Mouse (Mus musculus): ENCODE measurements around the gene Slc8a3.
"Not testable (repeated sequence)": the region's sequence is repeated elsewhere in the genome, so short reads cannot be mapped to it uniquely, and the experiment has no call there.

The Slc8a3 gene

DNA sequence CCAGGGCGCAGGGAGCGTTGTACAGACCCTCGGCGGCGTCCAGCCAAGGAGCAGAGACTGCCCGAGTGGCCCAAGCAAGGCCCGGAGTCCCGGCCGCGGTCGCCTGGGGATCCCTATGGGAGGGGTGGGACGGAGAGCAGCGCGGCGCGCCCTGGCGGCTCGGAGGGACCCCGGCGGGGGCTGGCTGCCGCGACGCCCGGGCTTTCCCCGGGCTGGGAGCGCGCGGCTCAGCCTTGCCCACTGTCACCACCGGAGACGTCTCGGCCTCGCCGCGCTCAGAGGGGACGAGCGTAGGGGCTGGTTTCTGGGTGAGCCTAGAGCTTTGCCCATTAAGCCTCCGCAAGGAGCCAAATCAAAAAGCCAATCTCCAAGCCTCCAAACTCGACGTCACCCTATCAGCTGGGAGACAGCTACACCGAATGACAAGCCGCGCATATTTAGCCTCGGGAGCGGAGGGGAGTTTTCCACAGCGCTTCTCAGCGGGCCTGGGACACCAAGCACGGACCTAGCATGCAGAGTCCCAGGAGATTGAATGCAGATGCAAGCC, at the start of gene Slc8a3:
Gene Slc8a3, minus strand, starts transcription at position 306 of the 547 bp plus-strand sequence.
- in situ Hi-C loops (cut with MboI; ENCODE audit: low pct_unique_long_range_greater_than_20kb in 1 of 2, low sequenced_read_pairs in 2 of 2, unreplicated experiment in 1 of 2) = no loop called here

- in situ Hi-C loops (cut with MboI; ENCODE audit: low pct_unique_long_range_greater_than_20kb in 1 of 2, low sequenced_read_pairs in 2 of 2, unreplicated experiment in 1 of 2) = not testable (repeated sequence)
These were observed 46.4 kb upstream of the Slc8a3 start, which contains the start of gene Gm4787 for GRCm38 (mm10) chr12:81379364-81379763. Gene Gm4787, minus strand, starts transcription at chr12:81379464.

DNA sequence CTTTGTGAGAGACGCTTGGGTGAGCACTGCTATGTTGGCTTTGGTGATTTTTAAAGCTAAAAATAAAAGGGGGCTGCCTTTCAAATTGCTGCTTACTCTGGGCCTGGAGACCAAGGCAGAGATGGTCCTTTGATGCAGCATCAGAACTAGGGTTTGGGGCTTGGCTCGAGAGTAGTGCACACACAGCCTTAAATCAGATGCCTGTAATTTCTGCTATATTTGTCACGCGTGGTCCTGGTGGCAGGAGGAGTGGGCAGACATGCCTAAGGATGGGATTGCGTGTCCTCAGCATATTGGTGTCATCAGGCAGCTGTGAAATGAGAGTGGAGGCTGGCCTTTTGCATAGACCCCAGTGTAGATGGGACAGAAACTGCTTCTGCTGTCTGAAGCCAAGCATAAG, 861 bp upstream of the Slc8a3 start:
- in situ Hi-C loops (cut with MboI; ENCODE audit: low pct_unique_long_range_greater_than_20kb in 1 of 2, low sequenced_read_pairs in 2 of 2, unreplicated experiment in 1 of 2) = no loop called here

- in situ Hi-C loops (cut with MboI; ENCODE audit: low pct_unique_long_range_greater_than_20kb in 1 of 2, low sequenced_read_pairs in 2 of 2, unreplicated experiment in 1 of 2) = no loop called here
These were observed 774 bp downstream of the Slc8a3 start for GRCm38 (mm10) chr12:81331937-81332874.

DNA sequence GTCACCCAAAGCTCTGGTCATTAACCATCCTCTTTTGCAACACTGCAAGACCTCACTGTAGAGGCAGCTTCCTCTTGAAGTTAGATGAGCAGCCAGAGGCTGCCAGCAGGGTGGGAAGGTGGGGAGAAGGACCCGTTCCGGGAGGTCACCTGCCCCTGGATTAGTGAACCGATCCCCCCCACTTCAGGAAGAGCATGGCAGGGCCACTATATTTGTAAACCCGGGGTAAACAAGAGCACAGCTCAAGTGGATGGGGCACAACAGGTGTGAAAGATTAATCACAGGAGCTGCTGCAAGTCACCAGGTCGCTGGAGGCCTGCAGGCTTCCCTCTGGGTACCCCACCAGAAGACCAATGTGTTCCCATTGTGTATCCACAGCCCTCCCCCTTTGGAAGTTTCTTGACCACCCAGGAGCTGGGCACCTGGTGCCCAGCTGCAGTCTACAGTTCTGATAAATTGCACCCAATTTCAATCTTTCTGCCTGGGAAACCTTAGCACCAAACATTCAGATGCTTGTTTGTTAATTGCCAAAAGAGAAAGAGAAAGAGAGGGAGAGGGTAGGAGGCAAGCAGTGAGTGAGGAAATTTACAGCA, 1.8 kb downstream of the Slc8a3 start:
- in situ Hi-C loops (cut with MboI; ENCODE audit: low pct_unique_long_range_greater_than_20kb in 1 of 2, low sequenced_read_pairs in 2 of 2, unreplicated experiment in 1 of 2) = no loop called here

- in situ Hi-C loops (cut with MboI; ENCODE audit: low pct_unique_long_range_greater_than_20kb in 1 of 2, low sequenced_read_pairs in 2 of 2, unreplicated experiment in 1 of 2) = no loop called here
These were observed 8.0 kb downstream of the Slc8a3 start for GRCm38 (mm10) chr12:81324991-81325390.

DNA sequence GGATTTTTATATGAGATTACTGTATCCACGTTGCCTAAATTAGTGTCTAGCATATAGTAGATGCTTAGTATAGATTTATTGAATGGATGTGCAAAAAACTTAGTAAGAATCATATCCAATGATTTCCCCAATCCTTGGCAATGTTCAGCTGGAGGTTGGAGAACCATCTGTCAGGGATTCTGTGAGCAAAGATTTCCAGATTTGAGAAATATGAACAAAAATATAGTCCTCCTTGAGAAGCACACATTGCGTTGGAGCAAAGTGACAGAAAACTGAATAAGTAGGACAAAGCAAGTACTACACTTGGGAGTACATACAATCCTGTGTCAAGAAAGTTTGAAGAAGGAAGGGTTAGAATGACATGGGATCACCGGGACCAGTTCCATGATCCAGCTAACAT, 8.9 kb downstream of the Slc8a3 start:
- in situ Hi-C loops (cut with MboI; ENCODE audit: low pct_unique_long_range_greater_than_20kb in 1 of 2, low sequenced_read_pairs in 2 of 2, unreplicated experiment in 1 of 2) = no loop called here

GRCm38 (mm10) chr12:81321021-81321420, 12.0 kb downstream of the Slc8a3 start:
- in situ Hi-C loops (cut with MboI; ENCODE audit: low pct_unique_long_range_greater_than_20kb in 1 of 2, low sequenced_read_pairs in 2 of 2, unreplicated experiment in 1 of 2) = no loop called here

DNA sequence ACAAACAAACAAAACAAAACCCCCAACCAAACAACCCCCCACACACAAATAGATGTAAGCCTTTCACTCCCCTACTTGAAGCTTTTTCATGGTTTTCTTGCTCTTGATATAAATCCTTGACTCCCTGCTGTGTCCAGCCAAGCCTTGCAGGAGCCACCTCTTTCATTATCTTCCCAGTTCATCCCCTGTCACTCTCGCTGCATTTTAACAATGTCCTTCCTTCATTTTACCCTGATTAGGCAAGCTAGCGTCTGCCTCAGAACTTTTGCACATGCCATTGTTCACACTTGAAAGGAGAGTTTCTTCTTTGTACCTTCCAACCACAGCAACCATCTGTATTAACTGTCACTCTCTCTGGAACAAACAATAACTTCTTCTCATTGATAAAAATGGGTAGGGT, 15.2 kb downstream of the Slc8a3 start:
- in situ Hi-C loops (cut with MboI; ENCODE audit: low pct_unique_long_range_greater_than_20kb in 1 of 2, low sequenced_read_pairs in 2 of 2, unreplicated experiment in 1 of 2) = no loop called here

- in situ Hi-C loops (cut with MboI; ENCODE audit: low pct_unique_long_range_greater_than_20kb in 1 of 2, low sequenced_read_pairs in 2 of 2, unreplicated experiment in 1 of 2) = no loop called here
These were observed 17.0 kb downstream of the Slc8a3 start for GRCm38 (mm10) chr12:81315953-81316352.

DNA sequence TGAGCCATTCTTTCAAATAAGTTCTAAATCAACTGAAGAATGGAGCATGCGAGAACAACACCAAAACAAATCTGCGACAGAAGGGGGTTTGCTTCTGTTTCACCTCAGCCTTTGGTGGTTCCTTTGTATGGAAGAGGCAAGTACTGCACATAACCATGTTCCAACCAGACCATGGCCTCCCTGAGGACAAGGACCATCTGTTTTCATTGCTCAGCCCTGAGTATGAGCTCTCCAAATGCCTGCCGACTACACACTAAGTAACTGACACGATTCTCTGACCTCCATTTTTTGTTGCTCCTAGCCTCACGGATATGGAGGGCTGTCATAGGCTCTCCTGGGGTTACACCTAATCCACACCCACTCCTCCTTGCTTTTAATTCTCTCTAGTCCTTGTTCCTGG, 29.4 kb downstream of the Slc8a3 start:
- in situ Hi-C loops (cut with MboI; ENCODE audit: low pct_unique_long_range_greater_than_20kb in 1 of 2, low sequenced_read_pairs in 2 of 2, unreplicated experiment in 1 of 2) = no loop called here

DNA sequence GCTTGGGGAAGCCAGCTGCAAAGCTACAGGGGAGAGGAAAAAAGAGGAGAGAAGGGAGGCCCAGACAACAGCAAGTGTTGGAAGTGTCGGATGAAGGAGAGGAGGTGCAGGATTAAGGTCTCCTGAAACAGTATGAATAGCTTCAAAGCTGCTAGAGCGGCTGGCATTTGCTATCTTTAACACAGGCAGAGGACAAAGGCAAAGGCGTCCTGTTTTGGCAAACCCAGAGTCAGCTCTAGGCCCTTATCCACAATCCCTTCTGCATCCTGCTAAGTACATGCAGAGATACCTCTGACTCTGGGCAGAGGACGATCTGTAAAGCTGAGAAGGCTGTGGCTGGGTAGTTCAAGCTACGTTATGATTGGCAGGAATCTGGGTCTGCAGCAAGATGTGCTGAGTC, 38.4 kb downstream of the Slc8a3 start:
- in situ Hi-C loops (cut with MboI; ENCODE audit: low pct_unique_long_range_greater_than_20kb in 1 of 2, low sequenced_read_pairs in 2 of 2, unreplicated experiment in 1 of 2) = no loop called here

DNA sequence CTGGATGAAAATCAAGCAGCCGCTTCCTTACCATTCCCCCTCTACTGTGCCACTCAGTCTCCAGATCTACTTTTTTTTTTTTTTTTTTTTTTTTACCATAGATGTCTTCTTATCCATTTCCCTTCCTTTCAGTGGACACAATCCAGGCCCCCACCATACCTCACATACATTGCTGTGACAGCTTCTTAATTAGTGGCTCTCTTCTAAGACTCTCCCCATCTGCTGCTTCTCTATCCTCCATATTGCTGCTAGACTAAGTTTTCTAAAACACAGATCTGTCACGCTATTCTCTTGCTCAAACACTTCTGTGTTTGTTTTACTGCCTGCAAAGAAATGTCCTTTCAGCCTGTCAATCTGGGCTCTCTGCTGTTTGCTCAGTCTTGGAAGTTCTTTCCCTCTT, 54.9 kb downstream of the Slc8a3 start:
- in situ Hi-C loops (cut with MboI; ENCODE audit: low pct_unique_long_range_greater_than_20kb in 1 of 2, low sequenced_read_pairs in 2 of 2, unreplicated experiment in 1 of 2) = no loop called here

- in situ Hi-C loops (cut with MboI; ENCODE audit: low pct_unique_long_range_greater_than_20kb in 1 of 2, low sequenced_read_pairs in 2 of 2, unreplicated experiment in 1 of 2) = no loop called here
These were observed 58.4 kb downstream of the Slc8a3 start for GRCm38 (mm10) chr12:81274616-81275015.

DNA sequence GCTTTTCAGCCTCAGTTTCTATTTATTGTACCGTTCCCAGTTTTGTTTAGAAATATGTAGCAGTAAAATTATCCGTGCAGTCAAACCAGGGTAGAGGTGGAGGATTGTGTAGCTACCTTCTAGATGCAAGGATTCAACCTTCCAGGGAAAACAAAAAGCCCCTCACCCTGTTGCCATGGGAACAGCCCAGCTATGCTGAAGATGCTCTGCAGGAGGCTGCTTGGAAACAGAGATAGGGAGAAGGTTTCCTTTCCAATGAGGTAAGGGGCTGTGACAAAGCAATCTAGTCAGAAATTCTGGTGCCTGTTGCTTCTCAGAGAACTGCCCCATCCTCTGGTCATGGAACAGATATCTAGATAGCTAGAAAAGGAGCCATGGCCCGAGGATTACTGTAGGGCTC, 59.6 kb downstream of the Slc8a3 start:
- in situ Hi-C loops (cut with MboI; ENCODE audit: low pct_unique_long_range_greater_than_20kb in 1 of 2, low sequenced_read_pairs in 2 of 2, unreplicated experiment in 1 of 2) = no loop called here

- in situ Hi-C loops (cut with MboI; ENCODE audit: low pct_unique_long_range_greater_than_20kb in 1 of 2, low sequenced_read_pairs in 2 of 2, unreplicated experiment in 1 of 2) = no loop called here
These were observed 63.7 kb downstream of the Slc8a3 start for GRCm38 (mm10) chr12:81269246-81269645.

GRCm38 (mm10) chr12:81262821-81263220, 70.2 kb downstream of the Slc8a3 start:
- in situ Hi-C loops (cut with MboI; ENCODE audit: low pct_unique_long_range_greater_than_20kb in 1 of 2, low sequenced_read_pairs in 2 of 2, unreplicated experiment in 1 of 2) = no loop called here

GRCm38 (mm10) chr12:81258215-81258614, 74.8 kb downstream of the Slc8a3 start:
- in situ Hi-C loops (cut with MboI; ENCODE audit: low pct_unique_long_range_greater_than_20kb in 1 of 2, low sequenced_read_pairs in 2 of 2, unreplicated experiment in 1 of 2) = no loop called here

GRCm38 (mm10) chr12:81245411-81245810, 87.6 kb downstream of the Slc8a3 start:
- in situ Hi-C loops (cut with MboI; ENCODE audit: low pct_unique_long_range_greater_than_20kb in 1 of 2, low sequenced_read_pairs in 2 of 2, unreplicated experiment in 1 of 2) = no loop called here

GRCm38 (mm10) chr12:81244954-81245353, 88.0 kb downstream of the Slc8a3 start:
- in situ Hi-C loops (cut with MboI; ENCODE audit: low pct_unique_long_range_greater_than_20kb in 1 of 2, low sequenced_read_pairs in 2 of 2, unreplicated experiment in 1 of 2) = no loop called here
